Mouse (Mus musculus): ENCODE results near the gene Ube2ql1. TPM values are rescaled to one million over a fixed set of nuclear protein-coding genes. Genes with fewer than 3 reads are reported as not detected.
A peak's percentile ranks its signal among the peaks of the same experiment; 100 is the strongest.

Gene Ube2ql1
- total RNA-seq, 4 experiments from 2014 or later = 0.68 to 2.6 (median 1.7) TPM

- no peak for DNase-seq
These were observed 32.2 kb downstream of the Ube2ql1 start for GRCm38 (mm10) chr13:69707496-69707895.

- no peak for DNase-seq
These were observed 32.8 kb downstream of the Ube2ql1 start for GRCm38 (mm10) chr13:69706919-69707318.

DNA sequence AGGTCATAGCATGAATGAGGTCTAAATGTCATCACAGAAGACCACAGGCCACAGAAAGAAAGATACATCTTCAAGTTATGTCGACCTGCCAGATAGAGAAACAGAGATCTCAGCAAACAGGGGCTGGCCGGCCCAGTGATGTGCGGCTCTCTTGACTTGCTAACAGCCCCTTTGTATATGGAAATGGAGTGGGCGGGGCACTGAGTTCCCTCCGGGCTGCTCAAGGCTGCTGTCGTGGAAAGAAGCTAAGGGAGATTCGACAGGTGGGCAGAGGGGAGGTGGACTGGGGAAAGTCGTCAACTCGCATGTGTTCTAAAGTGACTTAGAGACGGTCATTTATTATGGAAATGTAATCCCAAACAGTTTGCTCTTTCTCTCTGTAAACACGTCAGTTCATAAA lies 36.2 kb downstream of the Ube2ql1 start:
- no peak for DNase-seq

DNA sequence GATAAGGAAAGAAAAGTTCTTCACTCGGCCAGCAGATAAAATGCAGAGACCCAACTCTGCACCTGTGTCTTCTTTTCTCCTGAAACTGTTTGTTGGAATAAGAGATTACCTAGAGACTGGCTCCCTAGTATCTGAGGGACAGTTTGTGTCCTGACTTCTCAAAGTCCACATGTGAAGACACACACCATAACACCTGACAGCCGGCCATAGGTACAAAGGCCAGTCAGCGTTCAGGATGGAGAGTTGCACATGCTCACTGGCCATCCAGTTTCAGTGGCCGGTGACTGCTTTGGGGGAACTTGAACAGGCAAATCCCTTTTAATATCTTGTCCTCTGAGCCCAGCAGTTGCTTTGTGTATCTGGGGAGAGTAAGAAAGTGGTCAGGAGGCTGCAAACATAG lies 38.3 kb downstream of the Ube2ql1 start:
- DNase-seq = no peak

DNA sequence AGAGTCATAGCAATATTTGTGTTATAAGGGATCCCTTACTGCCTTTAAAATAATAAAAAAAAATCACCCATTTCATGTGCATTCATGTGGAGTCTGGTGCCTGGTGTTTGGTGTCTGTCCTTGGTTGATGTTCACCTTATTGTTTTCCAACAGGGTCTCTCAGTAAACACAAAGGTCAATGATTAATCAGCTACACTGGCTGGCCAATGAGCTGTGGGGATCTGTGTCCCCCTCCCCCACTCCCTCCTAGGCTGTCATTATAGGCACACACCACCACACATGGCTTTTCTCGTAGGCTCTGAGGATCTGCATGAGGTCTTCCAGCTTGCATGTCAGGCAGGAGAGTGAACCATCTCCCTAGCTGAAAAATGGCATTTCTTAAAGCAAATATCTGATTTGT lies 38.9 kb downstream of the Ube2ql1 start:
- no peak for DNase-seq

GRCm38 (mm10) chr13:69696333-69696991 lies 43.2 kb downstream of the Ube2ql1 start:
- DNase-seq = peak; percentile 42

GRCm38 (mm10) chr13:69691074-69691473 lies 48.6 kb downstream of the Ube2ql1 start:
- DNase-seq = peak; percentile 8

- no peak for DNase-seq
These were observed 52.7 kb downstream of the Ube2ql1 start for GRCm38 (mm10) chr13:69687023-69687422.

GRCm38 (mm10) chr13:69685406-69685818 lies 54.3 kb downstream of the Ube2ql1 start:
- no peak for DNase-seq

- no peak for DNase-seq
These were observed 65.6 kb downstream of the Ube2ql1 start for GRCm38 (mm10) chr13:69673921-69674618.

DNA sequence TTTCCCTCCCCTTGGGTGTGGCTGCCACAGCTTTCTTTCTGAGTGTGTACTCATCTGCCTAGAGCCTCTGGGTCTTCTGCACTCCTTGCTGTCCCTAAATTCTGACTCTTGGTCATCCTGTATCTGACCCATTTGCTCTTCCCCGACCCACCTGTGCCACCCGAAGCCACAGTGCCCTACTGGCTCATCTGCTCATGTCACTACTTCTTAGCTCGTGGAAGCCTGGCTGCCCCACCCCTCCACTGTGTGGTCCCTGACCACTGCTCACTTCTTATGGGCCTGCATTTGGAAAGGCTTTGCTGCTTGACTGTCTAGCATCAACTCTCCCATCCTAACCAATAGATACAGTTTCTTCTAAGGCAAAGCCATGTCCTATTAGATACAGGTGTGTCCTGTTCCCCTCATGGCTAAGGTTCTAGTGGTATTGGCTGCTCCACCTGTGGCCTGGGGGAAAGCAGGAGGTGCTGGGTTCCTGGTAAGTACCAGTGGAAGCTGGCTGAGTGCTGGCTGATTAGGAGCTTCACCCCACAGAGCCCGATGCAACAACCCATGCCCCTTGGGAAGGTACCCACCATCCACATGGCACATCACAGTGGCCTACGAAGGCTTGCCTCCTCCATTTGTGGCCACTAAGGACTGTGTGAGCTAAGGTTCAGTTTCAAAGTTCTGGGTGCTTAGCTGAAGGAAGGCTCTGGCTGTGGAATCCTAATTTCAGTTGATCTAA lies 66.3 kb downstream of the Ube2ql1 start:
- DNase-seq = no peak

GRCm38 (mm10) chr13:69672565-69672964 lies 67.1 kb downstream of the Ube2ql1 start:
- DNase-seq = no peak

- no peak for DNase-seq
These were observed 67.6 kb downstream of the Ube2ql1 start for GRCm38 (mm10) chr13:69672121-69672520.

GRCm38 (mm10) chr13:69654508-69654907 lies 85.2 kb downstream of the Ube2ql1 start:
- DNase-seq = no peak

Other genes starting within 250 kb of the Ube2ql1 start
- gene Nsun2, start 206.1 kb downstream of the Ube2ql1 start, total RNA-seq (2022) = 10 to 100 TPM; 82.8 to 94.0 (median 84.4) TPM
- gene Tent4a, start 205.3 kb downstream of the Ube2ql1 start, total RNA-seq (2022) = 10 to 100 TPM; 22.6 to 24.5 (median 23.7) TPM
- 10 to 100 TPM in 3 of 4 experiments, 1 to 10 TPM in 1; 8.2 to 24.0 (median 13.0) TPM for gene Srd5a1, start 128.4 kb downstream of the Ube2ql1 start, total RNA-seq (2022)
- gene Med10, start 62.5 kb upstream of the Ube2ql1 start, total RNA-seq (2022) = 10 to 100 TPM; 52.9 to 74.7 (median 62.3) TPM